Mouse (Mus musculus) gastrocnemius, postnatal 14 days (tissue): ENCODE measurements around the gene Gm5105. TPM values are rescaled to one million over a fixed set of nuclear protein-coding genes. Genes with fewer than 3 reads are reported as not detected.

Experiments used
- total RNA-seq, 2 experiments: library from RNA; stranded (reverse); gene quantifications; 2 replicates each; pipeline ENCODE4 v1.2.3; 2021

Gm5105 gene
- total RNA-seq, 2 experiments from 2014 or later = 1.4 to 1.6 TPM

Other genes starting within 250 kb of the Gm5105 start
- gene H2afz, start 202.9 kb downstream of the Gm5105 start, total RNA-seq = 10 to 100 TPM; 87.8 to 95.7 TPM
- 1 to 10 TPM; 7.2 to 9.6 TPM for gene Dnajb14, start 199.7 kb downstream of the Gm5105 start, total RNA-seq
- gene Lamtor3, start 148.9 kb downstream of the Gm5105 start, total RNA-seq = 10 to 100 TPM; 47.3 to 51.2 TPM
- gene Dapp1, start 85.8 kb downstream of the Gm5105 start, total RNA-seq = 1 to 10 TPM in 1 of 2 experiments, under 1 TPM in 1; 0.84 to 1.1 TPM
- gene 1110002E22Rik, start 2.3 kb downstream of the Gm5105 start, total RNA-seq = 100 to 1,000 TPM; 105 to 170 TPM
- gene Trmt10a, start 76.1 kb upstream of the Gm5105 start, total RNA-seq = 1 to 10 TPM; 2.4 to 2.5 TPM
- 1 to 10 TPM; 1.9 to 2.7 TPM for gene Mttp, start 77.6 kb upstream of the Gm5105 start, total RNA-seq
- gene 4930579F01Rik, start 126.4 kb upstream of the Gm5105 start, total RNA-seq = not detected
- under 1 TPM; 0.13 to 0.37 TPM for gene Adh7, start 150.4 kb upstream of the Gm5105 start, total RNA-seq
- 10 to 100 TPM; 46.4 to 90.8 TPM for gene Adh1, start 193.6 kb upstream of the Gm5105 start, total RNA-seq
- not detected for gene Adh6a, start 245.9 kb upstream of the Gm5105 start, total RNA-seq